Mouse (Mus musculus) ovary, adult 10 weeks (tissue): ENCODE results near the gene B230118H07Rik. TPM values are rescaled to one million over a fixed set of nuclear protein-coding genes. Genes with fewer than 3 reads are reported as not detected.

Source experiments
- polyA plus RNA-seq: library from polyadenylated mRNA; stranded (reverse); fragments of 350-450 nt; fragmentation: Illumina TruSeq; extraction: RNeasy Lipid Tissue Mini Kit (QIAGEN cat#74804); gene quantifications from one replicate; pipeline ENCODE4 v1.2.3, GENCODE M21; 2014

The B230118H07Rik gene
- polyA plus RNA-seq, result 173 TPM

GRCm38 (mm10) chr2:101649114-101649671, at the start of gene B230118H07Rik, which contains the start of gene Rag1:
B230118H07Rik (minus strand) TSS chr2:101649532.
Rag1 (minus strand) TSS chr2:101649501.

DNA sequence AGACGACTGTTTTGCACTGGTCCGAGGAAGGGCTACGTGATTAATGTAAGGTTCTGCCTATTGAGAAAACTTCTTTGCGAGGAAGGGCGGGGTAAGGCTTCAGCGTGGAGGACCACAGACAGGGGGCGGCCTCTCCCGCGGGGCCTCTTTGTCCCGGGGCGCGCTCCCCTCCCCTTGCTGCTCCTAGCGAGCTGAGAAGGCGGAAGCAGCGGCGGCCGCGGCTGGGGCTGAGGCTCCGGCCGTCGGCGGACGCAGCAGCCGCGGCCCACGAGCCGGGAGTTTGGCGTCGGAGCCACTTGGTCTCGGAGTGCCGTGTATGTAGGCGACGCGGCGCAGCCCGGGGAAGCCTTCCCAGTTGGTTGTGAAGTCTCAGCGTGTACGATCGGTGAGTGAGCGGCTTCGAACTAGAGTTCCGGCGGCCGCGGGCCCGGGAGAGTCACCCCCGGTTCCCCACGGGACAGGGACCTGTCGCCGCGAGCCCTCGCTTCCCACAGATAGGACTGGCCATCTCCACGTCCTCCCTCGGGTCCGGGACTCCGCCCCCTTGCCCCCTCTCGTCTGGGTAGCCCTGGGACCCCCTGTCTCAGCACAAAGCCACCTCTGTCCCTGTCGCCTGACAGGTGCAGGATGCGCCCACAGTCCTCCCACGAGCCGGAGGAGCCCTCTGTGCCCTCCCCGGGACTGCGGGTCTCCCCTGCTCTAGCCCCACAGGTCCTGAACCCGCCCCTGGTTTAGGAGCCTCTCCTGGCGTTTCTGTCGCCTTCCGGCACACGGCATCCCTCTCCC, 29.1 kb upstream of the B230118H07Rik start, which contains the start of gene Traf6:
Gene Traf6, plus strand, starts transcription at position 194 of the 786 bp plus-strand sequence.

DNA sequence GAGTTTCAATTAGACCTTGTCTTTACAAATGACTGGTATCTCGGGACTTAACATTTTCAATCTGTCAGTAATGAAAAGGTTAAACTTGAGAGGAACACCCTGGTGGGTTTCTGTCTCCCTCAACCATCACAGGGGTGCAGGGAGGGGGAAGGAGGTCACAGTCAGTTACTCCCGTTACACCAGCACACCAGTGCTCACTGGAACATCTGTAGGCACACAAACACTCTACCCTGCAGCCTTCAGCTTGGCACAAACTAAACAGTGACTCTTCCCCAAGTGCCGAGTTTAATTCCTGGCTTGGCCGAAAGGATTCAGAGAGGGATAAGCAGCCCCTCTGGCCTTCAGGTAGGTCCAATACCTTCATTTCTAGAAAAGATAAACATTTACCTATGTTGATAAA, 24.8 kb downstream of the B230118H07Rik start, which contains the start of gene Rag2:
Gene Rag2, plus strand, starts transcription at position 193 of the 400 bp plus-strand sequence.

Other genes starting within 250 kb of the B230118H07Rik start
- gene Rag2, start 24.8 kb downstream of the B230118H07Rik start, polyA plus RNA-seq, result not detected
- 0.43 TPM for gene Rag1, start within 50 bp of the B230118H07Rik start, polyA plus RNA-seq
- 38.7 TPM for gene Traf6, start 28.9 kb upstream of the B230118H07Rik start, polyA plus RNA-seq
- gene Prr5l, start 233.5 kb upstream of the B230118H07Rik start, polyA plus RNA-seq, result 3.4 TPM
- 0.54 TPM for gene Commd9, start 236.7 kb upstream of the B230118H07Rik start, polyA plus RNA-seq